Mouse (Mus musculus) stomach, postnatal 0 days (tissue): Measurements from ENCODE around the gene Mettl8. TPM values are rescaled to one million over a fixed set of nuclear protein-coding genes. Genes with fewer than 3 reads are reported as not detected.
A peak's percentile ranks its signal among the peaks of the same experiment; 100 is the strongest.

Experiments
- ATAC-seq: fragments of 200-750 bp; cut with Nextera tagmentation; 2 replicates; pipeline ENCODE4 v1.8.0; 2017; ENCODE audit not compliant: low FRiP score, low TSS enrichment
- DNase-seq: peaks from one replicate; pipeline ENCODE4 v3.0.0-alpha.2; 2016; ENCODE audit warnings: low spot score
- H3K27ac ChIP-seq: fragments of 300-500 bp; sonication (generic); replicated peaks from 2 replicates; pipeline ENCODE4 v1.5.1; 2014; ENCODE audit warnings: mild to moderate bottlenecking, control low read depth
- H3K27me3 ChIP-seq: fragments of 300-500 bp; sonication (generic); 2 replicates; pipeline ENCODE4 v1.6.1; 2014; ENCODE audit warnings: low read length; ENCODE audit not compliant: control insufficient read depth, insufficient read depth
- H3K36me3 ChIP-seq: fragments of 300-500 bp; sonication (generic); 2 replicates; pipeline ENCODE4 v1.6.1; 2014; ENCODE audit warnings: low read length, mixed read lengths; ENCODE audit not compliant: control insufficient read depth, insufficient read depth
- H3K4me1 ChIP-seq: fragments of 300-500 bp; sonication (generic); replicated peaks from 2 replicates; pipeline ENCODE4 v1.6.1; 2014; ENCODE audit warnings: antibody characterized with exemption; ENCODE audit not compliant: control insufficient read depth, insufficient read depth
- H3K4me2 ChIP-seq: fragments of 300-500 bp; sonication (generic); replicated peaks from 2 replicates; pipeline ENCODE4 v1.6.1; 2014; ENCODE audit warnings: low read depth, mild to moderate bottlenecking, control low read depth, moderate library complexity
- H3K4me3 ChIP-seq: fragments of 300-500 bp; sonication (generic); 2 replicates; pipeline ENCODE4 v1.5.1; 2014; ENCODE audit warnings: low read depth, low read length, control low read depth
- H3K9ac ChIP-seq: fragments of 300-500 bp; sonication (generic); 2 replicates; pipeline ENCODE4 v1.6.1; 2014; ENCODE audit warnings: mild to moderate bottlenecking, low read length, control low read depth, mixed read lengths
- H3K9me3 ChIP-seq: fragments of 300-500 bp; sonication (generic); 2 replicates; pipeline ENCODE4 v1.6.1; 2016; ENCODE audit warnings: low read length; ENCODE audit not compliant: control insufficient read depth
- CTCF ChIP-seq: IDR thresholded peaks from 2 replicates; pipeline ENCODE4 v1.5.1; 2016; ENCODE audit warnings: antibody characterized with exemption, low read depth, mild to moderate bottlenecking, moderate library complexity
- EP300 ChIP-seq: optimal IDR thresholded peaks from 2 replicates; pipeline ENCODE3; 2016; ENCODE audit warnings: antibody characterized with exemption
- WGBS: fragments of 180-500 bp; shearing (Covaris S2); extraction: QIAGEN DNeasy Blood & Tissue Kit; methylation state at CpG from one replicate; pipeline ENCODE4 v1.1.7; 2014; 5-methylcytosine and 5-hydroxymethylcytosine counted together
- polyA plus RNA-seq: library from polyadenylated mRNA; unstranded; fragments of >200 nt; fragmentation: Nextera tagmentation; extraction: Ambion mirVana; gene quantifications from 2 replicates; pipeline ENCODE4 v1.2.1, GENCODE M21; 2015

Gene Mettl8
- polyA plus RNA-seq, 1 experiment from 2014 or later, result 7.7 TPM

DNA sequence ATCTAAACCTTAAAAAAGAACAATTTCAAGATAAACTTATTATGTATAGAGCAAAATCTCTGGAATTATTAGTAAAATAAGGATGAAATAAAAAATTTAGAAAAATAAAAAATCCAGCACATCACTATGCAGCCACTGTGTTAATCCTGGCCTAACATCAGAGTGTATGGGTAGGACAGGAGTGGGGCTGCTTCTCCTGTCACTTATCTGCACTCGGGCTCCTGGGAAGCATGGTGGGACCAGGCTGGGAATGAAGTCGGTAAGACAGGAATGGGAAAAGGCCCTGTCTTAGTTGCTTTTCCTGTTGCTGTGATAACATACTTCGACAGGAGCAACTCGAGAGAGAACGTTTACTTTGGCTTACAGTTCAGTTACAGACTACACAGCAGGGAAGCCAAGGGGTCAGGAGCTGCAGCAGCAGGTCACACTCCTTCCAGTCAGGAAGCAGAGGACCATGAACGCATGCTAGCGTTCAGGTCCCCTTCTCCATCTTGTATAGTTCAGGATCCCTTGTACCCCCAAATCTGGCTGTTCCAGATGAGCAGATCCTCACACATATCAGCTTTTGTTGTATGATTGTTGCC, 85.1 kb downstream of the Mettl8 start:
- Histone ChIP-seq H3K27me3 (no peaks in the 10 kb centered on the region), H3K4me1 (no peaks in the 10 kb centered on the region), H3K27ac (no peak overlapping the region), H3K4me2 (no peak overlapping the region), H3K9me3 (no peaks in the 10 kb centered on the region), H3K9ac (no peak overlapping the region), H3K36me3 (no peaks in the 10 kb centered on the region), H3K4me3 (no peak overlapping the region)
- TF ChIP-seq EP300, result no peak
- DNase-seq, result no peak
- WGBS, result 33% methylated on average over 7 of the region's 7 CpGs
- ATAC-seq, result no peak

DNA sequence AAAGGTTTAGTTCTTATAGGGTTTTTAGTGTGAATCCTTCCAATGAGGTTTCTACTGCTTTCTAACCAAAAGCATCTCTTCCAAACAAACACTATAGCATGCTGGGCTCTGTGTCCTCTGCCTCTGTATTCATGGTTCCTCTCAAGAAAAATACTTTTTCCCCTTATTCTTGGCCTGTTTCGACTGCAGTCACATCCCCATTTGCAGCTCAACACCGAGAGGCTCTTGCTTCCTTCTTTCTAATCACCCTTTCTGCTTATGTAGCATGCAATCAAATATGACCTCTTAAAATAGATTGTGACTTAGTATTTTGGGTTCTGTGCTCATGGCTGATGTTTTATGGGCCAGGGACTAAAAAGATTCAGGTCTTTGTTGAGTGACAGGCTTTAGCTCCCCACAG, 87.1 kb downstream of the Mettl8 start:
- H3K4me3 ChIP-seq, result no peak overlapping the region
- H3K27me3 ChIP-seq, result no peaks in the 10 kb centered on the region
- no peak overlapping the region for H3K9ac ChIP-seq
- no peaks in the 10 kb centered on the region for H3K4me1 ChIP-seq
- no peak overlapping the region for H3K27ac ChIP-seq
- TF ChIP-seq CTCF (no peak), EP300 (no peak)
- no peak overlapping the region for H3K4me2 ChIP-seq
- no peaks in the 10 kb centered on the region for H3K9me3 ChIP-seq
- WGBS, result 85% methylated on average over 2 of the region's 2 CpGs
- DNase-seq (no peak), ATAC-seq (no peak)
- H3K36me3 ChIP-seq, result 0 out of 2 replicates have a peak, but pooled peaks cover 2% of the 10 kb centered on the region

DNA sequence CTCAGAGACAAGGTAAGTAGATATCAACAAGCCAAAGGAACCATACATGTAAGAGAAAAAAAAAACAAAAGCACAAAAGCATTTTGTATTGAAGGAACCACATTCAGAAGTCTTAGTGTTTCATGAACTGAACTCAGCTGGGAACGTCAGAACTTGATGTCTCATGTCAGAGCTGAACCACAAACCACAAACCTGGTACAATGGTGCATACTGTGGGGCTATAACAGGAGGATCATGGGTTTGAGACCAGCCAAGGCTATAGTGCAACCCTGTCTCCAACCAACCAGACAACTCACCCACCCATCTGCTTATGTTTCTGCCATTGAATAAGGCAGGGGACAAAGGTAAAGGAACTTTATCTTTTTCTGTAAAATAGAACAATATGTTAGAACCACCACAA, 88.2 kb downstream of the Mettl8 start:
- Histone ChIP-seq H3K27ac (no peak overlapping the region), H3K9ac (no peak overlapping the region), H3K4me3 (no peak overlapping the region), H3K4me1 (no peaks in the 10 kb centered on the region), H3K4me2 (no peak overlapping the region), H3K36me3 (0 out of 2 replicates have a peak, but pooled peaks cover 2% of the 10 kb centered on the region), H3K27me3 (no peaks in the 10 kb centered on the region), H3K9me3 (no peaks in the 10 kb centered on the region)
- TF ChIP-seq CTCF, result no peak
- no peak for TF ChIP-seq EP300
- ATAC-seq (no peak), DNase-seq (no peak)
- 80% methylated on average over 1 of the region's 1 CpGs for WGBS

DNA sequence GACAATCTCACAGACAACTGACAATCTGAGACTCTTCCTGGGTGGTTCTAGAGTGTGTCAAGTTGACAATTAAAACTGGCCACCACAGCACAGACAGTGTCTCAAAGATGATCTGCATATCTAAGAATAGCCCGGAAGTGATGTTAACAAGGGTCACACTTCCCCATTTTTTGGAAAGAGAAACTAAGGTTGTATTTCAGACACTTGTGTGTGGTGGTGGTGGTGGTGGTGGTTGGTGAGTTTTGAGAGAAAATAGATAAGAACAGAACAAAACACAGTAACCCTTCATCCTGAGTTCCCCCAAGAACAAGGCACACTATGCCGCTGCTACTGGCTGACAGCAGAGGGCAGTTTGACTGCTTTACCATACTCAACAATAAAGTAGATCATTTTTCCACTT, 90.6 kb downstream of the Mettl8 start:
- TF ChIP-seq CTCF, result no peak
- no peak for TF ChIP-seq EP300
- Histone ChIP-seq H3K9ac (no peak overlapping the region), H3K4me1 (no peaks in the 10 kb centered on the region), H3K4me3 (no peak overlapping the region), H3K27ac (no peak overlapping the region), H3K4me2 (no peak overlapping the region), H3K27me3 (no peaks in the 10 kb centered on the region), H3K9me3 (no peaks in the 10 kb centered on the region), H3K36me3 (0 out of 2 replicates have a peak, but pooled peaks cover 2% of the 10 kb centered on the region)
- ATAC-seq (no peak), DNase-seq (no peak)
- WGBS, result 87% methylated on average over 2 of the region's 2 CpGs

DNA sequence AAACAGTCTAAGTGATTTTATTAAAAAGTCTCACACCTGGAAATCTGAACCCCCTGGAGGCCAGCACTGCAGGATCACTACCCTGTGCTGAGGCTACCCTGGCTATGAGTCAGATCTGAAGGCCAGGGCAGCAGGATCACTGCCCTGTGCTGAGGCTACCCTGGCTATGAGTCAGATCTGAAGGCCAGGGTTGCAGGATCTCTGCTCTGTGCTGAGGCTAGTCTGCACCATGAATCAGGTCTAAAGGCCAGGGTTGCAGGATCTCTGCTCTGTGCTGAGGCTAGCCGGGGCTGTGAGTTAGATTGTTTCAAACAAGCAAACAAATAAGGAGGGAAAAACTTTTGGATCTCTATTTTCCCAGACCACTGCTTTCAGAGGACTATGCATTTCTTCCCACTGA, 92.5 kb downstream of the Mettl8 start:
- no peaks in the 10 kb centered on the region for H3K27me3 ChIP-seq
- WGBS, result 83% methylated on average over 1 of the region's 1 CpGs
- H3K9ac ChIP-seq, result no peak overlapping the region
- H3K4me1 ChIP-seq, result no peaks in the 10 kb centered on the region
- no peak overlapping the region for H3K4me3 ChIP-seq
- 0 out of 2 replicates have a peak, but pooled peaks cover 2% of the 10 kb centered on the region for H3K36me3 ChIP-seq
- no peaks in the 10 kb centered on the region for H3K9me3 ChIP-seq
- no peak overlapping the region for H3K4me2 ChIP-seq
- TF ChIP-seq EP300, result no peak
- no peak for TF ChIP-seq CTCF
- peak; percentile 56; the same call in 1 of the 2 replicates for ATAC-seq
- DNase-seq, result no peak
- no peak overlapping the region for H3K27ac ChIP-seq

DNA sequence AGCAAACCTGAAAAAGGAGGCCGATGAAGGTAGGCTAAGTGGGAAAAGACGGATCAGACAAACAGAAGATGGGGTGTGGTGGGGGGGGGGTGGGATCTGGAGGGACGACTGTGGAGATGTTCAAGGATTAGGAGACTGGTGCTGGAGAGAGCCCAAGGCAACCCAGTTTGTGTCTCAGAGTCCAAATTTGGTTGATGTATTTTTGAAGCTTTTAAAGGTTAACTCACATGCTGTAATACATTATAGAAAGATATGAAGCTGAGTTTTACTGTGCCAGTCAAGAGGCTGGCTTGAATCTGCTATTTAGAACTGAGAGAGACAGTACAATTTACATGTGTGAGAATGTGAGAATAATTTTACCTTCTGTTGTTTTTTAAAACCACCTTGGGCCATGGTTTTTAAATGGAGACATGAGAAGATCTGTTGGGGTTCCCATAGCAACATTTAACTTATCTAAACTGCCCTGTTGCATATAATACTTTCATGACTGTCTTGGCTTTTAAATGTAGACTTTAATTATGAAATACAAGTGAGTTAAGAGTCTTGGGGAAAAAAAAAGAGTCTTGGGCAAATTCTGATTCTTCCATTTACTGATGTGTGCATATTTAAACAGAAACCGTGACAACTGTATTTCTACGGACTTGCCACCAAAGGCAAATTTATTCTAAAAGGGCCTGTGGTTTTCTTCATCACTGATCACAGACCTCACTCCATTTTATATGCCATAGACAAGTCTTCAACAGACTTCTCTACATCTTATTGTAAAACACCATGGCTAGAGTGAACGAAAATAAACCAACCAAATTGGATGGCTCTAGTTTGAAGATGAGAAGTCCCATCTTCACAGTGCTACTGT, 94.1 kb downstream of the Mettl8 start:
- H3K36me3 ChIP-seq, result 0 out of 2 replicates have a peak, but pooled peaks cover 2% of the 10 kb centered on the region
- no peak overlapping the region for H3K4me2 ChIP-seq
- no peaks in the 10 kb centered on the region for H3K9me3 ChIP-seq
- ATAC-seq (no peak), DNase-seq (no peak)
- no peak overlapping the region for H3K27ac ChIP-seq
- WGBS, result 62% methylated on average over 6 of the region's 6 CpGs
- TF ChIP-seq CTCF (no peak), EP300 (no peak)
- no peak overlapping the region for H3K4me3 ChIP-seq
- no peak overlapping the region for H3K9ac ChIP-seq
- no peaks in the 10 kb centered on the region for H3K4me1 ChIP-seq
- H3K27me3 ChIP-seq, result no peaks in the 10 kb centered on the region
